Mouse (Mus musculus): ENCODE measurements at regions not wholly inside any gene's neighbourhood (a gene's known extent, or its start where the extent isn't known, plus 50 kb on each side); places are given as distances from the start of the nearest gene placed in this dataset.
"Not testable (repeated sequence)": the region's sequence is repeated elsewhere in the genome, so short reads cannot be mapped to it uniquely, and the experiment has no call there.

- Histone ChIP-seq H3K27ac (ENCODE audit: low read depth) (no peak overlapping the region), H3K36me3 (replicated peaks; ENCODE audit: insufficient read depth, low read length) (no peaks in the 10 kb centered on the region), H3K9ac (replicated peaks) (no peak overlapping the region), H3K27me3 (ENCODE audit: insufficient read depth, low read length) (no peaks in the 10 kb centered on the region), H3K4me2 (ENCODE audit: low read depth, low read length) (no peak overlapping the region), H3K4me3 (ENCODE audit: low read depth, low read length) (no peak overlapping the region), H3K9me3 (ENCODE audit: low read length) (no peaks in the 10 kb centered on the region), H3K4me1 (ENCODE audit: insufficient read depth) (no peaks in the 10 kb centered on the region)
- no peak for ATAC-seq
- no peak for TF ChIP-seq CTCF (IDR thresholded peaks at IDR 0.05; ENCODE audit: low read depth)
- no peak for TF ChIP-seq EP300 (IDR thresholded peaks at IDR 0.05; ENCODE audit: low read depth)
- no peak for DNase-seq
- WGBS (ENCODE audit: insufficient replicate concordance): 71% methylated on average over 5 of the region's 5 CpGs
Observed at GRCm38 (mm10) chr14:86301666-86302065, 839.4 kb downstream of the Diaph3 start.

GRCm38 (mm10) chr14:86300811-86301210 lies 840.2 kb downstream of the Diaph3 start:
- ATAC-seq (no peak), DNase-seq (no peak)
- TF ChIP-seq CTCF (IDR thresholded peaks at IDR 0.05; ENCODE audit: low read depth) (no peak), EP300 (IDR thresholded peaks at IDR 0.05; ENCODE audit: low read depth) (no peak)
- H3K4me3 ChIP-seq (ENCODE audit: low read depth, low read length): no peak overlapping the region
- WGBS (ENCODE audit: insufficient replicate concordance): 66% methylated on average over 1 of the region's 1 CpGs
- H3K4me1 ChIP-seq (ENCODE audit: insufficient read depth): no peaks in the 10 kb centered on the region
- H3K27me3 ChIP-seq (ENCODE audit: insufficient read depth, low read length): no peaks in the 10 kb centered on the region
- no peak overlapping the region for H3K4me2 ChIP-seq (ENCODE audit: low read depth, low read length)
- H3K27ac ChIP-seq (ENCODE audit: low read depth): no peak overlapping the region
- H3K9ac ChIP-seq (replicated peaks): no peak overlapping the region
- no peaks in the 10 kb centered on the region for H3K9me3 ChIP-seq (ENCODE audit: low read length)
- no peaks in the 10 kb centered on the region for H3K36me3 ChIP-seq (replicated peaks; ENCODE audit: insufficient read depth, low read length)

GRCm38 (mm10) chr14:86297991-86298390 lies 843.0 kb downstream of the Diaph3 start:
- H3K4me1 ChIP-seq (ENCODE audit: insufficient read depth): no peaks in the 10 kb centered on the region
- H3K27ac ChIP-seq (ENCODE audit: low read depth): no peak overlapping the region
- ATAC-seq (no peak), DNase-seq (no peak)
- TF ChIP-seq EP300 (IDR thresholded peaks at IDR 0.05; ENCODE audit: low read depth) (no peak), CTCF (IDR thresholded peaks at IDR 0.05; ENCODE audit: low read depth) (no peak)
- H3K9me3 ChIP-seq (ENCODE audit: low read length): no peaks in the 10 kb centered on the region
- H3K36me3 ChIP-seq (replicated peaks; ENCODE audit: insufficient read depth, low read length): no peaks in the 10 kb centered on the region
- H3K4me2 ChIP-seq (ENCODE audit: low read depth, low read length): no peak overlapping the region
- no peak overlapping the region for H3K4me3 ChIP-seq (ENCODE audit: low read depth, low read length)
- no peaks in the 10 kb centered on the region for H3K27me3 ChIP-seq (ENCODE audit: insufficient read depth, low read length)
- 61% methylated on average over 2 of the region's 2 CpGs for WGBS (ENCODE audit: insufficient replicate concordance)
- H3K9ac ChIP-seq (replicated peaks): no peak overlapping the region

- not testable (repeated sequence) for ATAC-seq
Observed at GRCm38 (mm10) chr14:86294606-86295005, 846.4 kb downstream of the Diaph3 start.

GRCm38 (mm10) chr14:86293804-86294203 lies 847.2 kb downstream of the Diaph3 start:
- ATAC-seq (no peak), DNase-seq (no peak)
- Histone ChIP-seq H3K9me3 (ENCODE audit: low read length) (no peaks in the 10 kb centered on the region), H3K4me1 (ENCODE audit: insufficient read depth) (no peaks in the 10 kb centered on the region), H3K27ac (ENCODE audit: low read depth) (no peak overlapping the region), H3K4me2 (ENCODE audit: low read depth, low read length) (no peak overlapping the region), H3K36me3 (replicated peaks; ENCODE audit: insufficient read depth, low read length) (no peaks in the 10 kb centered on the region), H3K4me3 (ENCODE audit: low read depth, low read length) (no peak overlapping the region), H3K9ac (replicated peaks) (no peak overlapping the region), H3K27me3 (ENCODE audit: insufficient read depth, low read length) (no peaks in the 10 kb centered on the region)
- no peak for TF ChIP-seq EP300 (IDR thresholded peaks at IDR 0.05; ENCODE audit: low read depth)
- no peak for TF ChIP-seq CTCF (IDR thresholded peaks at IDR 0.05; ENCODE audit: low read depth)
- WGBS (ENCODE audit: insufficient replicate concordance): 48% methylated on average over 1 of the region's 1 CpGs

More at GRCm38 (mm10) chr14:86294606-86295005, 846.4 kb downstream of the Diaph3 start:
- not testable (repeated sequence) for H3K9ac ChIP-seq (replicated peaks); H3K4me1 ChIP-seq (ENCODE audit: insufficient read depth); H3K4me3 ChIP-seq (ENCODE audit: low read depth, low read length); H3K9me3 ChIP-seq (ENCODE audit: low read length); H3K27me3 ChIP-seq (ENCODE audit: insufficient read depth, low read length); H3K4me2 ChIP-seq (ENCODE audit: low read depth, low read length); H3K36me3 ChIP-seq (replicated peaks; ENCODE audit: insufficient read depth, low read length); H3K27ac ChIP-seq (ENCODE audit: low read depth); DNase-seq
- WGBS (ENCODE audit: insufficient replicate concordance): 61% methylated on average over 5 of the region's 5 CpGs

GRCm38 (mm10) chr14:86293371-86293770 lies 847.7 kb downstream of the Diaph3 start:
- Histone ChIP-seq H3K4me2 (ENCODE audit: low read depth, low read length) (no peak overlapping the region), H3K9me3 (ENCODE audit: low read length) (no peaks in the 10 kb centered on the region), H3K36me3 (replicated peaks; ENCODE audit: insufficient read depth, low read length) (no peaks in the 10 kb centered on the region), H3K4me1 (ENCODE audit: insufficient read depth) (no peaks in the 10 kb centered on the region), H3K27ac (ENCODE audit: low read depth) (no peak overlapping the region), H3K27me3 (ENCODE audit: insufficient read depth, low read length) (no peaks in the 10 kb centered on the region), H3K9ac (replicated peaks) (no peak overlapping the region), H3K4me3 (ENCODE audit: low read depth, low read length) (no peak overlapping the region)
- DNase-seq (no peak), ATAC-seq (no peak)
- WGBS (ENCODE audit: insufficient replicate concordance): 53% methylated on average over 3 of the region's 3 CpGs
- TF ChIP-seq CTCF (IDR thresholded peaks at IDR 0.05; ENCODE audit: low read depth): no peak
- no peak for TF ChIP-seq EP300 (IDR thresholded peaks at IDR 0.05; ENCODE audit: low read depth)

GRCm38 (mm10) chr14:86290556-86290955 lies 850.5 kb downstream of the Diaph3 start:
- Histone ChIP-seq H3K4me2 (ENCODE audit: low read depth, low read length) (no peak overlapping the region), H3K9me3 (ENCODE audit: low read length) (no peaks in the 10 kb centered on the region), H3K27me3 (ENCODE audit: insufficient read depth, low read length) (no peaks in the 10 kb centered on the region), H3K4me1 (ENCODE audit: insufficient read depth) (no peaks in the 10 kb centered on the region), H3K27ac (ENCODE audit: low read depth) (no peak overlapping the region), H3K36me3 (replicated peaks; ENCODE audit: insufficient read depth, low read length) (no peaks in the 10 kb centered on the region), H3K4me3 (ENCODE audit: low read depth, low read length) (no peak overlapping the region), H3K9ac (replicated peaks) (no peak overlapping the region)
- WGBS (ENCODE audit: insufficient replicate concordance): 76% methylated on average over 3 of the region's 3 CpGs
- DNase-seq (no peak), ATAC-seq (no peak)
- no peak for TF ChIP-seq EP300 (IDR thresholded peaks at IDR 0.05; ENCODE audit: low read depth)
